Mouse (Mus musculus): Measurements from ENCODE around the gene Gab1.

Gab1 gene

GRCm38 (mm10) chr8:80880196-80881106, at the start of gene Gab1:
TSS of gene Gab1 (minus strand) at chr8:80880519.
- DNase-seq = peak; percentile 93

GRCm38 (mm10) chr8:80928770-80929169, 48.5 kb upstream of the Gab1 start:
- no peak for DNase-seq

GRCm38 (mm10) chr8:80923794-80924316, 43.5 kb upstream of the Gab1 start:
- peak; percentile 31 for DNase-seq

- peak; percentile 87 for DNase-seq
Measured at GRCm38 (mm10) chr8:80922642-80923041, 42.3 kb upstream of the Gab1 start.

- DNase-seq = peak; percentile 61
Measured at GRCm38 (mm10) chr8:80919130-80919529, 38.8 kb upstream of the Gab1 start.

DNA sequence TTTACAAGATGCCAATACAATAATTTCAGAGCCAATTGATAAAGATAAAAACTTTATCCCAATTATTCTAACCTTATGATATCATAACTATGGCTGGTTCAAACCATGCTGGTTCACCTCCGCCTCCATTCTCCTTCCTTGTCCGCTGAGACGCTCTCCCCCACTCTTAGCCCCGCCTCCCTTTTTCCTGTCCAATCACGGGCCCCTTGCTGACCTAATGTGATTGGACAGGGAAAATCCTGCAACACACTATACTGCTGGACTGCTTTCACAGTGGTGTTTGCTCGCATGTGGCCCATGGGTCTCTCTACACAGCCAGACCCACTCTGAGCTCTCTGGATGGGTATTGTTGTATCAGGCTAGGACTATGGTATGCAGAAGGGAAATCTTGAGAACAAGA, 38.2 kb upstream of the Gab1 start:
- DNase-seq = no peak

- peak; percentile 68 for DNase-seq
Measured at GRCm38 (mm10) chr8:80916463-80917235, 36.3 kb upstream of the Gab1 start.

DNA sequence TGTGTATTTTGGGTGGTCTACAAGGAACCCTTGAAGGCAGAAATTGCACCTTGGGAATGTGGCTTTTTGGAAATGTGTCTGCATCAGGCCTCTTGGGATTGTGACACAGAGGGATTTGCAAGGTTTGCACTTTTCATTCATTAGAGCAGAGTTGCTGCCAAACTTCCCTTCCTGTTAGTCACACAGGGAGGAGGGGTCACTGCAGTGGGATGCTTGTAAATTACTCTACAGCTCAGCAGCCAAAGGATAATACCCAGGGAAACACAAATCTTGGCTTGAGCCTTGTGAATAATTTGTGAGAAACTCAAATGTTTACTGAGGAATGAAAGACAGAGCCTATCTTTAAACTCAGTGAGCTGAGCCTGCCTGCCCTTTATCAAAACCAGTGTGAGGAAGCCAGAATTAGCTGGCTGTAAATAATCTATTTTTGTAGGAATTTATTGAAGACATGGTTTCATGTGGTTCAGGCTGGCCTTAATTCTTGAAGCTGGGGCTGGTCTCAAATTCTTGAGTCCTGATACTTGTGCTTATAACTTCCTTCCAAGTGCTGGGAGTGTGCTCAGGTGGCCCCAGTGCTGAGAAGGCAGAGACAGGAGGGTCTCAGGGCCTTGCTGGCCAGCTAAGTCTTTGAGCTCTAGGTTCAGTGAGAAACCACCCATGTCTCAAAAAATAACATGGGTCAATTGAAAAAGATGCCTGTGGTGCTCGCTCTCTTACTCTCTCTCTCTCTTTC, 32.9 kb upstream of the Gab1 start:
- DNase-seq = peak; percentile 62

GRCm38 (mm10) chr8:80911400-80911799, 31.1 kb upstream of the Gab1 start:
- no peak for DNase-seq

- DNase-seq = peak; percentile 39
Measured at GRCm38 (mm10) chr8:80908262-80908907, 28.1 kb upstream of the Gab1 start.

DNA sequence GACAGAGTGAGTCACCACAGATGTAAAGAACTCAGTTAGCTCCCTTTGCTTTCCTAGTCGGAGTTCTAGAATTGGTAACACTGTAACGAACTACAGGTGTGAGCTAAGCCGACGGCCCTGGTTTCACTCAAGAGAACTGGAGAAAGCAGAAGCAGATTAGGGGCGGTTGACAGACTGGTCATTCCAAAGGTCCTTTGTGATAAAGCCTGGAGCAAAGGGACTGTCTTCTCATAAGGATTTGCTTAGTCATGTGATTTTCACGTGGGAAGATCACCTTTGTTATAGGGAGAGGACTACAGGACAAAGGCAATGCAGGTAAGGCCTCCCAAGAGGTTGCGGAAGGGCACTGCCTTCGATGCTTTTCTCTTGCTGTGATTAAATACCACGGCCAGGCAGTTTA, 22.0 kb upstream of the Gab1 start:
- no peak for DNase-seq

GRCm38 (mm10) chr8:80899364-80899763, 19.0 kb upstream of the Gab1 start:
- no peak for DNase-seq

GRCm38 (mm10) chr8:80896026-80896425, 15.7 kb upstream of the Gab1 start:
- no peak for DNase-seq

DNA sequence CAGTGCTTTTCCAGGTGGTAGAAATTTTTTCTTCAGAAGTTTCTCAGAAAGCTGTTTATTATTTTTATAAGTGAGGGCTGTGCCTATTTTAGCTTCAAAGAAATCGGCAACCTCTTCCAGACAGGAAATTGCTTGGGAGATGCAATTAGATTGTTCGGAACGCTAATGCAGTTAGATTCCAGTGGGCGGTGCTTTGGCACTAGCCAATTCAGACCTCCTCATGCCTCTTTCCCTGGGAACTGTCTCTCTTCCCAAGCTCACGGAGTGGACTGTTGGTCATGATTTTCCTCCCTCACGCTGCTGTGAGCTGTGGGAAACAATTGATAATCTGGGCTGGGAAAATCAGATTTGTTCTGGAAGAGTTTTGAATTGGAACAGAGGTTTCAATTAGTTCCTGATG, 15.1 kb upstream of the Gab1 start:
- DNase-seq = peak; percentile 63

DNA sequence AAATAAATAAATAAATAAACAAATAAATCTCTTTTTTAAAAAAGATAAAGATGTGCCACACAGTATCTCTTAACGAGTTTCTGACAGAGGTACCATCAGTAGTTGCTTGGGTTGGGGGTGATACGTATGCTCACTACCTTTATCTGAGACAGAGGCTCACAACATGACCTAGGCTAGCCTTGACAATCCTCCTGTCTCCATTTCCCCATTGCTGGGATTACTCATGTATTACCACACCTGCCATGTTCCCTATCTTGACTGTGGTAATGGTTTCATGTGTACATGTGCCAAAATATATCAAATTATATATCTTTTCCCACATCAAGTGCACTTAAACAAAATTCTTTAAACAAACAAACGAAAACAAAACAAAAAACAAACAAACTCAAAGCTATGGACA, 14.2 kb upstream of the Gab1 start:
- no peak for DNase-seq

- DNase-seq = peak; percentile 76
Measured at GRCm38 (mm10) chr8:80879426-80880195, 708 bp downstream of the Gab1 start.

DNA sequence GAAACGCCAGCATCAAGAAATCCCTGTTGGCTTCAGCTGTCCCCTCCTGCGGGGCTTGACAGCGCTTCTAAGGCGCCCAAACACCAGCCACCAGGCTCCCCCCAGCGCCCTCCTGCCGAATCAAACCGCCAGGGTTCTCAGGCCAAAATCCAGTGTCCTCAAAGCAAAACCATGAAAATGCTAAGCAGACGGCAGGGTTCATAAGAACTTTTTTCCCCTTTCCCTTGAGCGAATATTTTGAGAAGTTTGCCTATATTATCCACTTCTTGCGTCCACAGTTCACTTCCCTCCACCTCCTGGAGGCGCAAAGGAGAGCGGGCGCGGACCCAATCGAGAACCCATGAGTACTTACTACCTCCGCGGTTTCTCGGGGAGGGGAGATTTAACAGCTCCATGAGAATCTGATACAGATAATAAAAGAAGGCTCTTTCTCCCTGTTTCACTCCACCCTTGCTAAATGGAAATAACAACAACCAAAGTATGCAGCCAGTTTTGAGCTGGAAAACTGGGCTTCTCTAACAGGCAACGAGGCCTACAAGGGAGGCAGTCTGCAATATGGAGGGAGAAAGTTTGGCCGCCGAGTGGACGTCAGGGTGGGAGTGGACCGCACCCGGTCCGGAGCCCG, 1.4 kb downstream of the Gab1 start:
- DNase-seq = peak; percentile 82

- DNase-seq = no peak
Measured at GRCm38 (mm10) chr8:80878146-80878545, 2.2 kb downstream of the Gab1 start.

GRCm38 (mm10) chr8:80875537-80875936, 4.8 kb downstream of the Gab1 start:
- DNase-seq = no peak

DNA sequence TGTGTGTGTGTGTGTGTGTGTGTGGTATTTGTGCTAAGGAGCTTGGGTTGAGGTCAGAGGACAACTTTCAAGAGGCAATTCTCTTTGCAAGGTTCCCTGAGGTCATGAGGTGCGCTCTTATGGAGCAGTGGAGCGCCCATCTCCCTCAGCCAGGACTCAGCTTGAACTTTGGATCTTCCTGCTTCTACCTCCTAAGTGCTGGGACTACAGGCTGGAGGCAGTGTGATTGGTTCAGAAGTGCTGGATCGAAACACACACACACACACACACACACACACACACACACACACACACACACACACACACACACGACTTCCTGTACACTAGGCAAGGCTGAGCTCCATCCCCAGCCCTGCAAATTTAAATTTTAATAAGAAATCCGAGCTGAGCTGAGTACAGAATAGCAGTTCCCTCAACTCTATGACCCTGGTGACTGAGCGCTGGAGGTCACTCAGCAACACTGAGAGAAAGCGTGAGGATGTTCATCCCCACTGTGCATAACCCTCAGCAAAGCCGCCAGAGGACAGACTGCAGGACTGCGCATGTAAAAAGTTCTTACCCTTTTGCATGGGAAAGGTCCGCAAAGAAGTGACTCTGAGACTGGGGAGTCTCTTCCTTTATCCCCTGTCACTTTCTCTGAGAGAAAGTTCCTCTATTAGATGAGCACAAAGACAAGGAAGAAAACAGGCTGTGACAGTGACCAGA, 6.4 kb downstream of the Gab1 start:
- DNase-seq = no peak
